Mouse (Mus musculus) small intestine, adult 2 months (tissue): ENCODE measurements around the gene Pex11g.
A peak's percentile ranks its signal among the peaks of the same experiment; 100 is the strongest.

Experiments used
- CTCF ChIP-seq: fragments of 200-500 bp; IDR thresholded peaks from 2 replicates; pipeline ENCODE4 v1.5.1; 2012; ENCODE audit warnings: low read depth, mild to moderate bottlenecking, control low read depth, inconsistent platforms, low read length, moderate library complexity, mixed read lengths; ENCODE audit not compliant: insufficient replicate concordance, insufficient read length; ENCODE audit errors: extremely low read depth
- POLR2A ChIP-seq: fragments of 200-500 bp; IDR thresholded peaks from 2 replicates; pipeline ENCODE4 v1.6.1; 2012; ENCODE audit warnings: low read depth, mild to moderate bottlenecking, control low read depth, inconsistent platforms, low read length, moderate library complexity

- TF ChIP-seq CTCF (peak; percentile 48; the same call in 1 of the 2 replicates), POLR2A (no peak)
Measured at GRCm38 (mm10) chr8:3464309-3464708, 3.2 kb downstream of the Pex11g start.
